9 mouse cellular contexts compared by ENCODE assay signal in genomic region chr10:18408635-18409034, GRCm38 (mm10).
DNase-seq lines count a peak whose midpoint lies in the region; ATAC-seq and TF ChIP-seq lines count a peak whose summit lies in the region.
"Had no signal": no experiment of that assay in that cellular context is flagged by ENCODE, and none has a peak within 500 bp of the region (broad histone marks: within the 10 kb centered on the region; RNA-seq: fewer than 3 reads in every experiment).

No protein-coding gene starts in this region.

- H3K27ac ChIP-seq in gastrocnemius, adult 2 months = peak overlapping the region; percentile 88; the same call in 1 of the 2 replicates
- no peak overlapping the region for H3K27ac ChIP-seq in neural tube, embryonic 11.5 days (ENCODE audit: low read depth, low read length)
- H3K27ac ChIP-seq in liver, embryonic 11.5 days (ENCODE audit: low read depth, low read length) = no peak overlapping the region
- H3K27ac ChIP-seq: liver, embryonic 15.5 days had no signal

- peak overlapping the region; percentile 71 for H3K4me3 ChIP-seq in gastrocnemius, adult 2 months
- H3K4me3 ChIP-seq in neural tube, embryonic 11.5 days (ENCODE audit: low read depth, low read length) = peak overlapping the region; percentile 49
- no peak overlapping the region for H3K4me3 ChIP-seq in liver, embryonic 11.5 days (ENCODE audit: low read depth, low read length)
- H3K4me3 ChIP-seq: liver, embryonic 15.5 days had no signal

- peak overlapping the region; percentile 70 for H3K9ac ChIP-seq in neural tube, embryonic 11.5 days (ENCODE audit: low read length)
- H3K9ac ChIP-seq in liver, embryonic 11.5 days (ENCODE audit: low read depth, low read length) = no peak overlapping the region
- H3K9ac ChIP-seq: liver, embryonic 15.5 days had no signal

- no peaks in the 10 kb centered on the region for H3K36me3 ChIP-seq in neural tube, embryonic 11.5 days (ENCODE audit: control insufficient read depth, insufficient read depth, low read length)
- no peaks in the 10 kb centered on the region for H3K36me3 ChIP-seq in liver, embryonic 11.5 days (ENCODE audit: control insufficient read depth, insufficient read depth, low read length)
- H3K36me3 ChIP-seq: liver, embryonic 15.5 days had no signal

- no peaks in the 10 kb centered on the region for H3K27me3 ChIP-seq in neural tube, embryonic 11.5 days (ENCODE audit: control insufficient read depth, insufficient read depth, low read length)
- H3K27me3 ChIP-seq in liver, embryonic 11.5 days (replicated peaks; ENCODE audit: control insufficient read depth, insufficient read depth, low read length) = no peaks in the 10 kb centered on the region
- H3K27me3 ChIP-seq: liver, embryonic 15.5 days had no signal

- intact Hi-C loops in gastrocnemius, adult 2 months (cut with DNase I) = no loop called here

- no peak for ATAC-seq in neural tube, embryonic 11.5 days (ENCODE audit: insufficient read depth, low FRiP score, low TSS enrichment)
- ATAC-seq in liver, embryonic 11.5 days (replicated peaks; ENCODE audit: low FRiP score) = no peak

- DNase-seq in gastrocnemius, adult 2 months = no peak
- DNase-seq in gastrocnemius, adult 8-10 months (ENCODE audit: low spot score in 2 of 2) = no peak
- no peak for DNase-seq in neural tube, embryonic 11.5 days (ENCODE audit: low spot score)
- DNase-seq in neural tube, embryonic 10.5 days (ENCODE audit: extremely low spot score, low spot score) = no peak
- DNase-seq in liver, embryonic 11.5 days (ENCODE audit: low spot score) = no peak
- DNase-seq in right cerebral cortex, adult 18-20 months = no peak
- no peak for DNase-seq in adrenal gland, postnatal 36 days
- DNase-seq in urinary bladder, postnatal 10 days (ENCODE audit: low spot score) = no peak

- H3K4me1 ChIP-seq in neural tube, embryonic 11.5 days (ENCODE audit: control insufficient read depth, insufficient read depth, low read length) = peaks cover 24% of the 10 kb centered on the region
- H3K4me1 ChIP-seq in liver, embryonic 11.5 days (replicated peaks; ENCODE audit: control insufficient read depth, insufficient read depth, low read length) = peaks cover 2% of the 10 kb centered on the region; the same call in 1 of the 2 replicates

- peak overlapping the region; percentile 79 for H3K4me2 ChIP-seq in neural tube, embryonic 11.5 days (ENCODE audit: low read depth)
- H3K4me2 ChIP-seq in liver, embryonic 11.5 days = peak overlapping the region; percentile 77

- 20% methylated on average over 9 of the region's 9 CpGs for WGBS in neural tube, embryonic 11.5 days
- WGBS in liver, embryonic 11.5 days = 66% methylated on average over 9 of the region's 9 CpGs

- no peak for TF ChIP-seq CTCF in gastrocnemius, adult 2 months (IDR thresholded peaks at IDR 0.05)

- no peaks in the 10 kb centered on the region for H3K9me3 ChIP-seq in neural tube, embryonic 11.5 days (ENCODE audit: control insufficient read depth, low read length)
- no peaks in the 10 kb centered on the region for H3K9me3 ChIP-seq in liver, embryonic 11.5 days (ENCODE audit: control insufficient read depth, low read length)
- H3K9me3 ChIP-seq: liver, embryonic 15.5 days had no signal
